ENCODE assay signal across 10 mouse cellular contexts in genomic region chr13:81370801-81371456, GRCm38 (mm10).
"Had no signal": no experiment of that assay in that cellular context is flagged by ENCODE, and none has a peak within 500 bp of the region (broad histone marks: within the 10 kb centered on the region; RNA-seq: fewer than 3 reads in every experiment).

No protein-coding gene starts in this region.

- H3K27ac ChIP-seq: kidney, postnatal 0 days; limb, embryonic 13.5 days; liver, embryonic 14.5 days; midbrain, embryonic 15.5 days; neural tube, embryonic 12.5 days; stomach, postnatal 0 days had no signal

- H3K4me1 ChIP-seq: limb, embryonic 13.5 days; midbrain, embryonic 15.5 days; neural tube, embryonic 12.5 days had no signal

- ATAC-seq: midbrain, embryonic 15.5 days had no signal

- H3K4me3 ChIP-seq: limb, embryonic 13.5 days; midbrain, embryonic 15.5 days; neural tube, embryonic 12.5 days had no signal

- DNase-seq: kidney, postnatal 36 days; layer of hippocampus, adult 9-11 months; left cerebral cortex, postnatal 4 days; lung, adult 18-20 months had no signal
